Mouse (Mus musculus) cortical plate, adult 2 months (tissue): ENCODE measurements at regions not wholly inside any gene's neighbourhood (a gene's known extent, or its start where the extent isn't known, plus 50 kb on each side); places are given as distances from the start of the nearest gene placed in this dataset.

Source experiments
- CTCF ChIP-seq: fragments of 200-500 bp; IDR thresholded peaks from 2 replicates; pipeline ENCODE4 v1.5.1; 2011; ENCODE audit warnings: mild to moderate bottlenecking, control low read depth, low read length; ENCODE audit not compliant: insufficient read depth; ENCODE audit errors: extremely low read depth
- POLR2A ChIP-seq: fragments of 200-500 bp; IDR thresholded peaks from 2 replicates; pipeline ENCODE4 v1.6.1; 2011; ENCODE audit warnings: mild to moderate bottlenecking, low read length, control low read depth; ENCODE audit not compliant: insufficient read depth; ENCODE audit errors: extremely low read depth

DNA sequence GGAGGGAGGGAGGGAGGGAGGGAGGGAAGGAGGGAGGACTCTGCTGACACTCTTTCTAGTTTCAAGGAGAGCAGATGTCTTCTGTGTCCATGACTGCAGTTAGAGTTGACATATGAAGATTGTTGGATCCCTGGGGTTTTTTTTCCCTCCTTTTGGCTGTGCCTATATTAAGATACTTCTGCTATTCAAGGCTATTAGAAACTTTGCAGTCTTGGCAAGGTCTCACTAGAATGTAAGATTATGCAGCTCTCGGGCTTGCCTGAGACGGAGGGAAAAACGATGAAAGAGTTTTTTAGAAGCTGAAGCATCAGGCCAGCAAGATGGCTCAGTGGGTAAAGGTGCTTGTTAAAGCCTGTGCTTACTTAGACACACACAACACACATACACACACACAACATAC, 83.5 kb upstream of the Sfswap start:
- TF ChIP-seq CTCF, result no peak
- no peak for TF ChIP-seq POLR2A
